Mouse (Mus musculus): Measurements from ENCODE around the gene Mfn2.

Gene Mfn2

GRCm38 (mm10) chr4:147904313-147905089, at the start of gene Mfn2:
Gene Mfn2, minus strand, starts transcription at chr4:147904704.
- in situ Hi-C loops (cut with MboI, MseI): no loop called here

- in situ Hi-C loops (cut with MboI, MseI): loop anchor here (10.0 kb wide), 1 partner anchor 491 kb away; the partner anchor contains the start of genes Mtor and Ubiad1
These were observed 49.1 kb upstream of the Mfn2 start for GRCm38 (mm10) chr4:147953590-147953989.

- in situ Hi-C loops (cut with MboI, MseI): no loop called here
These were observed 43.0 kb upstream of the Mfn2 start for GRCm38 (mm10) chr4:147947511-147947910.

- in situ Hi-C loops (cut with MboI, MseI): loop anchor here (5.0 kb wide), 1 partner anchor 89 kb away; no protein-coding TSS in a partner anchor
These were observed 38.5 kb upstream of the Mfn2 start for GRCm38 (mm10) chr4:147943005-147943404.

GRCm38 (mm10) chr4:147941045-147942020, 36.8 kb upstream of the Mfn2 start:
- in situ Hi-C loops (cut with MboI, MseI): loop anchor here (5.0 kb wide), 1 partner anchor 91 kb away; no protein-coding TSS in a partner anchor

- in situ Hi-C loops (cut with MboI, MseI): loop anchor here (5.0 kb wide), 1 partner anchor 92 kb away; no protein-coding TSS in a partner anchor
These were observed 36.1 kb upstream of the Mfn2 start, which contains the start of gene 2510039O18Rik for GRCm38 (mm10) chr4:147940576-147941044. Gene 2510039O18Rik, plus strand, starts transcription at chr4:147940895.

- in situ Hi-C loops (cut with MboI, MseI): loop anchor here (5.0 kb wide), 1 partner anchor 92 kb away; no protein-coding TSS in a partner anchor
These were observed 35.6 kb upstream of the Mfn2 start for GRCm38 (mm10) chr4:147940111-147940510.

- in situ Hi-C loops (cut with MboI, MseI): no loop called here
These were observed 33.9 kb upstream of the Mfn2 start for GRCm38 (mm10) chr4:147938148-147939096.

GRCm38 (mm10) chr4:147937486-147937885, 33.0 kb upstream of the Mfn2 start:
- in situ Hi-C loops (cut with MboI, MseI): no loop called here

- in situ Hi-C loops (cut with MboI, MseI): no loop called here
These were observed 32.5 kb upstream of the Mfn2 start for GRCm38 (mm10) chr4:147937021-147937420.

- in situ Hi-C loops (cut with MboI, MseI): no loop called here
These were observed 31.9 kb upstream of the Mfn2 start, which contains the start of gene Plod1 for GRCm38 (mm10) chr4:147936331-147936954. Gene Plod1, minus strand, starts transcription at chr4:147936767.

- in situ Hi-C loops (cut with MboI, MseI): no loop called here
These were observed 31.4 kb upstream of the Mfn2 start for GRCm38 (mm10) chr4:147935904-147936303.

- in situ Hi-C loops (cut with MboI, MseI): no loop called here
These were observed 30.1 kb upstream of the Mfn2 start for GRCm38 (mm10) chr4:147934611-147935010.

- in situ Hi-C loops (cut with MboI, MseI): no loop called here
These were observed 29.6 kb upstream of the Mfn2 start for GRCm38 (mm10) chr4:147934134-147934533.

GRCm38 (mm10) chr4:147930946-147931345, 26.4 kb upstream of the Mfn2 start:
- in situ Hi-C loops (cut with MboI, MseI): no loop called here

- in situ Hi-C loops (cut with MboI, MseI): no loop called here
These were observed 24.0 kb upstream of the Mfn2 start for GRCm38 (mm10) chr4:147928540-147928939.

GRCm38 (mm10) chr4:147928136-147928535, 23.6 kb upstream of the Mfn2 start:
- in situ Hi-C loops (cut with MboI, MseI): no loop called here

GRCm38 (mm10) chr4:147927705-147928104, 23.2 kb upstream of the Mfn2 start:
- in situ Hi-C loops (cut with MboI, MseI): no loop called here

- in situ Hi-C loops (cut with MboI, MseI): no loop called here
These were observed 17.8 kb upstream of the Mfn2 start for GRCm38 (mm10) chr4:147922341-147922740.

GRCm38 (mm10) chr4:147920973-147921372, 16.5 kb upstream of the Mfn2 start:
- in situ Hi-C loops (cut with MboI, MseI): no loop called here

All from regulatory T cell (primary cell).